ENCODE assay signal across 8 mouse cellular contexts in the genomic region with DNA sequence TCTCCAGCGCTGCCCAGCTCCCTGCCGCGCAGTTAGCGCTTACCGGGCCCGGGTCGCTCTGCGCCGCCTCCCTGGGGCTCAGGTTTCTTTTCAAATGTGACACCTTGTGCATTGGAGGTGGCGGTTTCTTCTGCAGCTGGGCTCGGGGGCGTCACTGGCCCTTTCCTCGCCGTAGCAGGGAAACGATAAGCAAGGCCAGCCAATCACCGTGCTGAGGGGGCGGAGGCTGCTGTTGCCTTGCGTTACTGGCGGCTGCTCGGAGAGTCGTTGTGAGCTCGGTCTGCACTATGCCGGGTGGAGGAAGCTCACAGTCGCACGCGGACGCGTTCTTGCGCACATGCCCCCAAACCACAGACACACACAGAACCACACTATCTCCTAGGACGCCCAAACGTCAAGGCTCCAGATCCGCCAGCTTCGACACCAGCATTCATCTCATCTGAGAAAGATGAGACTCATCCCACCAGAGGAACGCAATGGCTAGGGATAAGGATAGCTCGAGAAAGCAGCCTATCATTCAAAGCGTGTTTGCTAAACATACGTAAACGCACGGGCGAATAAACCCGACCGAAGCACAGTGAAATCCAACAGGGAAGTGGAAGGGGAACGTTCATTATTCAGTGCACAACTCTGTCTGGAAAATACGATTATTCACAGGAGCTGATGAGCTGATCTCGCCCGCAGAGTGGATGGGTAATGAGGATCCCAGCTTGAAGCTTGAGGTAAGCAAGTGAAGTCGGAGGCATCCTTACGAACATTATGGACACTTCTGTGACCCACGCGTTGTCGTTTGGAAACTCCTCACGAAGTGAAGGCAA. TPM values are rescaled to one million over a fixed set of nuclear protein-coding genes. Genes with fewer than 3 reads are reported as not detected.
A peak's percentile ranks its signal among the peaks of the same experiment; 100 is the strongest.
DNase-seq lines count a peak whose midpoint lies in the region; ATAC-seq lines count a peak whose summit lies in the region.

A gene (minus strand): TSS at position 137 of the 818 bp plus-strand sequence.

- ATAC-seq in common myeloid progenitor, adult 5-6 weeks (replicated peaks; ENCODE audit: low read depth, poor library complexity, severe bottlenecking), result peak; percentile 84
- ATAC-seq in megakaryocyte, adult 5-6 weeks (ENCODE audit: poor library complexity, severe bottlenecking), result peak; percentile 73

- DNase-seq in WW6 (ENCODE audit: low read depth, low spot score), result peak; percentile 56
- DNase-seq in gastrocnemius, adult 8-10 months (ENCODE audit: low spot score in 2 of 2), result peak; percentile 15 to 36
- peak; percentile 30 for DNase-seq in hindlimb bud, embryonic 11.5 days (ENCODE audit: extremely low spot score, low read depth, low spot score)
- peak; percentile 76 to 86 for DNase-seq in left cerebral cortex, adult 8-10 months (ENCODE audit: low spot score in 2 of 2)
- peak; percentile 90 for DNase-seq in right cerebral cortex, adult 18-20 months
- DNase-seq in urinary bladder, adult 2 months (ENCODE audit: low spot score), result peak; percentile 23

RNA-seq across cellular contexts. Expression of the gene that starts here (rescaled TPM):
- 91.4 and 93.3 TPM in 2 replicates for total RNA-seq in common myeloid progenitor, adult 5-6 weeks (2017)
- total RNA-seq in gastrocnemius, adult 8-10 months (2022), result 1 to 10 TPM; 1.2 to 2.3 (median 1.8) TPM
- 10 to 100 TPM in 3 of 4 experiments, 1 to 10 TPM in 1; 8.6 to 10.8 (median 10.0) TPM for total RNA-seq in left cerebral cortex, adult 8-10 months (2022)
- 180 and 208 TPM in 2 replicates for total RNA-seq in megakaryocyte, adult 5-6 weeks (2015)
- total RNA-seq in megakaryocyte, adult 5-6 weeks (2017), result 226 and 232 TPM in 2 replicates
- polyA plus RNA-seq in urinary bladder, adult 2 months (2012; rRNA removed), result 2.1 and 2.5 TPM in 2 replicates

Comparison
In these comparisons a context has a peak if more than half of its experiments do, and no peak if none do; other contexts are left out.
1. Peak in every context shown above with its lines: DNase-seq and ATAC-seq.
2. DNase-seq: peak in every context shown above with its lines; median percentile 90 in right cerebral cortex, adult 18-20 months; 81 in left cerebral cortex, adult 8-10 months; 56 in WW6; 30 in hindlimb bud, embryonic 11.5 days; 26 in gastrocnemius, adult 8-10 months; 23 in urinary bladder, adult 2 months.